Mouse (Mus musculus) kidney, adult 10 weeks (tissue): Measurements from ENCODE around the gene Edaradd. TPM values are rescaled to one million over a fixed set of nuclear protein-coding genes. Genes with fewer than 3 reads are reported as not detected.

Experiments used
- polyA plus RNA-seq: library from polyadenylated mRNA; stranded (reverse); fragments of 350-450 nt; fragmentation: Illumina TruSeq; extraction: RNeasy Lipid Tissue Mini Kit (QIAGEN cat#74804); gene quantifications from one replicate; pipeline ENCODE4 v1.2.3, GENCODE M21; 2014; ENCODE audit warnings: low read depth, low replicate concordance

Edaradd gene
- polyA plus RNA-seq: 0.61 TPM

DNA sequence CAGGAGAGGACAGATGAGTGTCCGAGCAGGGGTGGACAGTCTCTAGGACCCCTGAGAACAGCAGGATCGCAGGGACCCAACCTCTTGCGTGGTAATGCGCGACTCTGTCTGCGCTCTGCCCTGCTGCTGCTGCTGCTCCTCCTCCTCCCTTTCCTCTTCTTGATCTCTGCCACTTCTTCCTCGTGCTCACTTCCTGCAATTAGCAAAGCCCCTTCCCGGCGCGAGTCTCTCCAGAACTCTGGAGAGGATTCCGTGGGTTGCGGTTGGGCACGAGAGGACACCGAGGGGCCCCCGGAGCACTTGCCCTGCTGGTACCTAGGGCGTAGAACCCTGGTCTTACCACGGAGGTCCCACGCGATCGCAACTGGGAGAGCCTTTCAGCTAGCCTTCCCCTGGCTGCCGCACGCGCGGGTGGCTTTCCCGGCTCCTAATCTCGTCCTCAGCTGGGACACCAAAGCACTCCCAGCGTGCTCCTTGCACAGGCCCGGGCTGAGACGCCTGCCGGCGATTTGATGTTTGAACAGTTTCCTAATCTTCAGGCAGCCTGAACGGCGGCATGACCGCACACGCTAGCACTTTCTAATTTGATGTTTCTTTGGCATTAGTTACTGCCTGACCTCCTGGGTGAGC lies at the start of gene Edaradd:
Edaradd (minus strand) TSS at position 484 of the 630 bp plus-strand sequence.

DNA sequence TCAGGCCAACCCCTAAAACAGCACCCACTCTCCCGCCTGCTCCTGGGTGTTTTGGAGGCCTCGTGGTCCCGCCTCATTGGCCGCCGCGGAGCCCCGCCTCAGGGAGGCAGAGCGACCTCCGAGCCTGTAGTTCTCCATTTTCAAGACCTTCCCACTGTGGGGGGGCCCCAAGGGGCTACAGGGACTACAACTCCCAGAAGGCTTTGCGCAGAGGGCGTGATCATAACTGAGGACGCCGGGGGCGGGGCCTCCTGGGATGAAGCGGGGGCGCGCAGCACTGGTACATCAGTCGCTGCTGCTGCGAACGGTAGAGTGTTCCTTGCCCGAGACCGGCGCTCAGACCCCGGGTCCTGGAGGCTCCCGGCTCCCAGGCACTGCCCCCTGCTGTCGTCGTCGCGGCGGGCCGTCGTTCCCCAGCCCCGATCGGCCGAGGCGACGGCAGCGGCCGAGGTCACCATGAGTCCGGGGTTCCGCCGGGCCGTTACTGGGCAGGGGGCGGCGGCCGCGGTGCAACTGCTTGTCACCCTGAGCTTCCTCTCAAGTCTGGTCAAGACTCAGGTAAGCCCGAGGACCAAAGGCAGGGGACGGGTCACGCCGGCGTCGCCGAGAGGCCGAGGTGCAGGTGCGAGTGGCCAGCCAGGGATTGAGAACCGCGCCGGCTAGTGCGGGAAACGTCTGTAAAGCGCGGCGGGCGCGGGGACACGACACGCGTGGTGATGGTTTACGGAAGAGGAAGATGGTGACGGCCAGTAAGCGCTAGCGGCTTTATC lies 45.6 kb upstream of the Edaradd start, which contains the start of gene Ero1lb:
Ero1lb (plus strand) TSS at position 254 of the 770 bp plus-strand sequence.

GRCm38 (mm10) chr13:12464844-12465243 lies 55.4 kb downstream of the Edaradd start, which contains the start of gene Lgals8:
Gene Lgals8 (minus strand): TSS chr13:12464944.

Other genes with a start within 250 kb of the Edaradd start
- gene Actn2, start 179.7 kb downstream of the Edaradd start, polyA plus RNA-seq: not detected
- gene Heatr1, start 125.4 kb downstream of the Edaradd start, polyA plus RNA-seq: 8.8 TPM
- gene Lgals8, start 55.5 kb downstream of the Edaradd start, polyA plus RNA-seq: 99.5 TPM
- 16.7 TPM for gene Ero1lb, start 45.4 kb upstream of the Edaradd start, polyA plus RNA-seq